Mouse (Mus musculus) kidney, postnatal 25 days (tissue): Measurements from ENCODE around the gene Slc15a1.
"Not testable (repeated sequence)": the region's sequence is repeated elsewhere in the genome, so short reads cannot be mapped to it uniquely, and the experiment has no call there.

Experiments used
- DNase-seq, 2 experiments: peaks; one replicate each; pipeline ENCODE4 v3.0.0; 2021; ENCODE audit warnings: mixed read lengths in 2 of 2

Slc15a1 gene

DNA sequence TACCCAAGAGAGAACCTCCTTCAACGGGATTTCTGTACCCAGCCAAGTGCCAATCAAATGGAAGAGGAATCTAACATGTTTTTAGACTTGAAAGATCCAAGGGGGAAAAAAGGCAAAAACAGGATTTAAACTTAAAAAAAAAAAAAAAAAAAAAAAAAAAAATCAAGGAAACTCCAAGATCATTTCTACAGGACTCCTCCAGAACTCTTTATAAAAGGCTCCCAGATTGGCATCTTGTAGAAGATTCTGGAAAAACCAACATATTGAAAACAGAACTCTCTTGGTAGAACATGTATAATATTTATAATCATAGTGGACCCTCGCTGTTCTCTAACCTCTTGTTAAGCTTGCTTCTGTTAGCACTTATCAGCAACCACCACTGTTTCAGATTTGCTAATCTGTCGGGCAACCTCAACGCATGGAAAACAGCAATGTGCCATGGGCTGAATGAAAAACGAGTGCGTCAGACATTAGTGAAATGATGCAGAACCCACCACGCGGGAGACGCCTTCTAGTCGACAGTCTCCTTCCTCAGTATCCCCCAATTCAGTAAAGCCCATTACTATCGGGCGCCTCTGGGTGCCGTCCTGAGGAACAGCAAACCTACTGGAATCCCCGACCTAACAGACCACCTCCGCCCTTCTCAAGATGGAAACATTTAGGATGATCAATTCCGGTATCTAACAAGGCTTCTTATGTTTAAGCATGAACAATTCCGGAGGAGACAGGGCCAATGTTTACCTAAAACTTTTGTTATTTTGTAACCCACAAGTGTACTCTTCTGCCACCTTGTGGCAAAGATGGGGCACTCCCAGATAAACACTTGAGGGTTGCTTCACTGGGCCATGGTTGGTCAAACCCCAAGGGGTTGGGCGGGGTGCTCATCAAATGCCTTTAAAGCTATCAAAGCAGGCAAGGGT is 54.3 kb downstream of the Slc15a1 start:
- DNase-seq = peak; percentile 76 to 79

- no peak for DNase-seq
Measured at GRCm38 (mm10) chr14:121446951-121447350, 58.1 kb downstream of the Slc15a1 start.

DNA sequence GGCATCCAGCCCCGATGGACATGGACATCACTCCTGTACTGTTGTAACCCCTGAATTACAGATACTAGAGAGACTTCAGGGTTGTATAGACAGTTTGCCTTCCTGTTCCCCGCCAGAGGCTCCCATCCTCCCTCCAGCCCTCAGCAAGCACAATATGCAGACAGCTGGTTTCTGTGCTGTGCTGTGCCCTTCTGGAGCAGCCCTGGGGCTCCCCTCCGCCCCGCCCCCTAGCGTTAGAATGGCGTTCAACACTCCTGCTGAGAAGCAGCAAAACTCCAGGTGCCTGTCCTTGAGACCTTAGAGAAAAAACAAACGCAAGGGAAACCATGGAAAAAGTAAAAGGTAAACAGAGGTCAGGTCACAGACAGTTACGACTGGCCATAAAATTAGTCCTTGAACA is 59.9 kb downstream of the Slc15a1 start:
- DNase-seq = peak; percentile 75 to 79

GRCm38 (mm10) chr14:121440807-121441206 is 64.2 kb downstream of the Slc15a1 start:
- no peak for DNase-seq

DNA sequence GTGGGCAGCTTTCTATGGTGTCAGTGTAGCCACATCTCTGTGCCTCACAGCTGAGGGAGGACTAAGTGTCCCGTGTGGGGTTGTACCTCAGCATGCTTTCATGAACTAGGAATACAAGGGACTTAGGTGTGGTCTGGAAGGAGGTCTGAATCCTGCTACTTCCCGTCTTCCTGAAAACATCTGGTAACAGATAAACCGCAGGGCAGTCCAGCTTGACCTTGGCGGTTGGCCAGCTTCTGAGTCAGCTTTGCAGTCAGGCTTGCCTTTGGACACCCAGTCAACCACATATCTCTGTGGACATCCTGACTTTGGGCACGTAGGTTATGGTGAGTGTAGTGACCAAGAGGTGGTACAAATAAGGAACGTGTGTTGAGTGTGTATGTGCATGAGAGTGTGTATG is 68.0 kb downstream of the Slc15a1 start:
- peak; percentile 87 for DNase-seq

DNA sequence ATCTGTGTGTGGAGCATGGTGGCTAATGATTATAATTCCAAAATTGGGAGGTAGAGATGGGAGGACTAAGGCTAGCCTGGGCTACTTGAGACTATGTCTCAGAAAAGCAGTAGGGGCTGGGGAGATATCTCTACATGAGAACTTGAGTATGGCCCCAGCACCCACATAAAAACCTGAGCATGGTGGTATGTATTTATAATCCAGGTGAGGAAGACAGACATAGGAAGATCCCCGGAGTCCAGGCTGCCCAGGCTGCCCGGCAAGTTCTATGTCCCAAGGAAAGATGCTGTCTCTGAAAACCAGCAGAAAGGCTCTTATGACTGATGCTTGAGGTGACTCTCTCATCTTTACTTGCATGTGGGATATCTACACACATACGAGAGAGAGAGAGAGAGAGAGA is 68.6 kb downstream of the Slc15a1 start:
- no peak for DNase-seq

DNA sequence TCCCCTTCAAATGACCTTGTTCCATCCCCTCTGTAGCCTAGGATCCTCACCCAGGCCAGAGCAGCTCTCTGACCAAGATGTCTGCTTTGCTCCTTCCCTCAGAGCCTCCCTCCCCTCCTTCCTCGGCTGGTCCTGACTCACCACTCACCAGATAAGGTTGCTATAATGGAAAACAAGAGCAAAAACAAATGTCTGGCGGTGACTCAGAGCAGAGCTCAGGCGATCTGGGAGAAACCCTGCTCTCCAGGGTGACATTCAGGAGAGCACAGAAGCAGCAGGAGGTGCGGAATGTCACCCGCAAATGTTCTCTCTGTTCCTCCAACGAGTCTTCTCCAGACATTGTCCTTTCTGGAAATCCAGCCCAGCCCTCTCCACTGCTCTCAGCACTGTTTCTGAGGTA is 69.3 kb downstream of the Slc15a1 start:
- no peak for DNase-seq

DNA sequence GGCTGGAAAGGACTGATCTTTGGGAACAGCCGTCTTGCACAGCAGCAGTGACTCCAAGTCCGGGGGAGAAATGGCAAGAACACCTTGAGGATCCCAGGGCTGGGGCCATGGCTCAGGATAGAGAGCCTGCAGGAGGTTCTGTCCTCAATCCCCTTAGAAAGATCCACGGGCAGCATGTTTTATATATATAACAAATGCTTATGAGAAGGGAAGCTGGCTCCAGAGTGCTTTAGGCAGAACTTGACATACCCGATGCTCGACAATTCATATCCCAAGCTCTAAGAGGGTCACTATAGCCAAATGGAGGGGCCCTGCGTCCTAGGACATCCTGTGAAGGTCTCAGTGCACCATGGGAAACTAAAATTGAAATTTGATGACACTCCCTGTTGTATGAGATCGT is 73.8 kb downstream of the Slc15a1 start:
- DNase-seq = no peak

DNA sequence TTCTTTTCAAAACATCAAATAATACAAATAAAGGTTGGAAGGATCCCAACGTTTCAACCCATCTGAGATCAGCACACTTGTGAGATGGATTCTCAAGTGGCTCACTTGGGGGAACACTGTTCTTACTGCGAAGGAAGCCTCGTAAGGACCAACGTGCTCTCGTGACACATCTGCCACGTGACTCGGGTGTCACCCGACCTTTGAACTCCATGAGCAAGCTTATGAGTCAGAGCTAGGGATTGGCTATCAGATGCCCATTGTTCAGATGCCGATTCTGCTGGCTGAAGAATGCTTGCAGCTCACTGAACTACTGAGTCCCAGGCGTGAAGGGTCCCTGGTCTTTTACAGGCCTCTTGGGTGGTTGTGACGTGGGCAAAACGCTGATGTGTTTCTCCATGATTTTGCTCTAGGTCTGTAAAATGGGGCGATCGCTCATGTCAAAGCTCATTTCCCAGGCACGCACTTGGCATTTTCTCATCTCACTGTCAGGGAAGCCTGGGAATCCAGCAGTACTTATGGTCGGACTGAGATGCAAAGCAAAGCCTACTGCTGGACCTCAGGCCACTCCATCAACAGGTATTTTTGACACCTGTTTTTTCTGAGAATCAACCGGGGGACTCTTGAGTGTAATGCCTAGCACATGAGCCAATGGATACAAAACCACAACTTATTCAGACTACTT is 75.1 kb downstream of the Slc15a1 start:
- no peak for DNase-seq

DNA sequence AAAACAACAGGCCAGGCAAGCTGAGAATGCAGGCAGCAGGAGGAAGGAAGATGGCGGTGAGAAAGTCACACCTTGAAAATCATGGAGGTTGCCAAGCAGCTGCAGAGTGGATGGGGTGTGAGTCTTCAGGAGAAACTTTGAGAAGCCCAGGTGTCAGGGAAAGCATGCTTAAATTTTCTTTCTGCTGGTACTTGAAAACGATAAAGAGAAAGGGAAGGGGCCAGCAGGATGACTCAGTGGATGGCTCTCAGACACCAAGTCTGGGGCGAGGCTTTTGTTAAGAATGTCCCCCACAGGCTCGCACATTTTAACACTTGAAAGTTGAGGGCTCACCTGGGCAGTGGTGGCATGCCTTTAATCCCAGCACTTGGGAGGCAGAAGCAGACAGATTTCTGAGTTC is 76.9 kb downstream of the Slc15a1 start:
- DNase-seq = no peak

DNA sequence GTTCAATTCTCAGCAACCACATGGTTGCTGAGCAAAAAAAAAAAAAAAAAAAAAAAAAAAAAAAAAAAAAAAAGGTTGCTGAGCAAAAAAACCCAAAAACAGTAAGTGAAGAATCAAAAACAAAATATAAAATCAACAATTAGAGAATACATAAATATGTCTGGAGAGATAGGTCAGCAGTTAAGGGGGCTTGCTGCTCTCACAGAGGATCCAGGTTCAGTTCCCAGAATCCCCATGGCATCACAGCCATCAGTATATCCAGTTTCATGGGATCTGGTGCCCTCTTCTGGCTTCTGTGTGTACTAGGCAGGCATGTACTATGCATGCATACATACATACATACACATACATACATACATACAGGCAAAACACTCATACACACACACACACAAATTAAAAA is 78.3 kb downstream of the Slc15a1 start:
- peak in 1 of 2 experiments; percentile 28 for DNase-seq

DNA sequence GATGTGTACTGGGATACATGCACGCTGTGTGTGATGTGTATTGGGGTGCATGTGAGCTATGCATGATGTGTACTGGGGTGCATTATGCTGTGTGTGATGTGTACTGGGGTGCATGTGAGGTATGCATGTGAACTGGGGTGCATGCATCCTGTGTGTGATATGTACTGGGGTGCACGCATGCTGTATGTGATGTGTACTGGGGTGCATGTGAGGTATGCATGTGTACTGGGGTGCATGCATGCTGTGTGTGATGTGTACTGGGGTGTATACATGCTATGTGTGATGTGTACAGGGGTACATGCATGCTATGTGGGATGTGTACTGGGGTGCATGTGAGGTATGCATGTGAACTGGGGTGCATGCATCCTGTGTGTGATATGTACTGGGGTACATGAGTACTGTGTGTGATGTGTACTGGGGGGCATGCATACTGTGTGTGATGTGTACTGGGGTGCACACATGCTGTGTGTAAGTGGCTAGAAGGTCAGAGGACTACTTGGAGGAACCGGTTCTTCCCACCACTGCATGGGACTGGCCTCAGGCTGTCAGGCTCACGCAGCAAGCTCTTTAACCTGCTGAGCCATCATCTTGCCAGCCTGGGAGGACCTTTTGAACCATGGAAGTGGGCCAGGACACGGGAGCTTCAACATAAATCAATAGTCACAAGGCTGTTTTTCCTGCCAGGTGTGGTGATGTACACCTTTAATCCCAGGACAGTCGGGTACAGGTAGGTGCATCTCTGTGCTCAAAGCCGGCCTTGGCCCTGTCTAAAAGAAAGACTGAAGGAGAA is 79.9 kb downstream of the Slc15a1 start:
- peak; percentile 73 to 82 for DNase-seq

DNA sequence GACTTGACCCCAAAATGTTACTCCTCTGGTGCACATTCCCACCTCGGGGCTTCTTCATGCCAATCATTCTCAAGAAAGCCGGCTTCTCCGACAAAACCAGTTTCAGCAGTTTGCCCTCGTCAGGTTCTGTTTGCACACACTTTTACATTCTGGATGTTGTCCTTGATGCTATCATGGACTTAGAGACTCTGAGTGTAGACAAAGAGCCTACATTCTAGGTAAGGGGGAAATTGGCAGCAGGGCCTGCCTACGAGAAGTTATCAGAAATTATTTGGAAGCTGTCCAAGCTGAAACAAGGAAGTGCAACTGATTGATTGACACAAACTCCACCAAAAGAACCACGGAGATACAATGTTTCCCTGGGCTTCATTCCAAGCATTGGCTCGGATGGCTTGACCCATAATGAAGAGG is 81.7 kb downstream of the Slc15a1 start:
- DNase-seq = peak in 1 of 2 experiments; percentile 4

GRCm38 (mm10) chr14:121422664-121423340 is 82.2 kb downstream of the Slc15a1 start:
- peak; percentile 6 to 46 for DNase-seq

GRCm38 (mm10) chr14:121422000-121422399 is 83.1 kb downstream of the Slc15a1 start:
- no peak for DNase-seq

- DNase-seq = peak in 1 of 2 experiments; percentile 8
Measured at GRCm38 (mm10) chr14:121417594-121417993, 87.5 kb downstream of the Slc15a1 start.

- DNase-seq = no peak
Measured at GRCm38 (mm10) chr14:121416626-121417319, 88.3 kb downstream of the Slc15a1 start.

- no peak for DNase-seq
Measured at GRCm38 (mm10) chr14:121414635-121415241, 90.3 kb downstream of the Slc15a1 start.

DNA sequence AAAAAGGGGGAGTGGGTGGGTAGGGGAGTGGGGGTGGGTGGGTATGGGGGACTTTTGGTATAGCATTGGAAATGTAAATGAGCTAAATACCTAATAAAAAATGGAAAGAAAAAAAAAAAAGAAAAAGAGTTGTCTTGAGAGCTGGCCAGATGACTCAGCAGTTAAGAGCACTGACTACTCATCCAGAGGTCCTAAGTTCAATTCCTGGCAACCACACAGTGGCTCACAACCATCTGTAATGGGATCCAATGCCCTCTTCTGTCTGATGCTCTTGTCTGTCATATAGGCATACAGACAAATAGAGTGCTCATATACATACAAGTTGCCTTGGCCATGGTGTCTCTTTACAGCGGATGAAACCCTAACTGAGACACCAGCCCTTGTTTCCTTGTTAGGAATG is 91.3 kb downstream of the Slc15a1 start:
- not testable (repeated sequence) for DNase-seq
